Mouse (Mus musculus) thymus, adult 2 months (tissue): ENCODE data around the gene Prmt3.

Experiments
- CTCF ChIP-seq: fragments of 200-500 bp; IDR thresholded peaks from 2 replicates; pipeline ENCODE4 v1.5.1; 2012; ENCODE audit warnings: mild to moderate bottlenecking, control low read depth, low read length, moderate library complexity, borderline replicate concordance; ENCODE audit not compliant: control insufficient read depth, poor library complexity, insufficient read depth; ENCODE audit errors: extremely low read depth
- POLR2A ChIP-seq: fragments of 200-500 bp; IDR thresholded peaks from 2 replicates; pipeline ENCODE4 v1.6.1; 2012; ENCODE audit warnings: mild to moderate bottlenecking, low read length, control low read depth, moderate library complexity; ENCODE audit not compliant: control insufficient read depth, poor library complexity, insufficient read depth; ENCODE audit errors: extremely low read depth

GRCm38 (mm10) chr7:49882288-49882687, 104.1 kb downstream of the Prmt3 start:
- no peak for TF ChIP-seq CTCF
- TF ChIP-seq POLR2A: no peak
